Mouse (Mus musculus): ENCODE results near the gene Dhdh. TPM values are rescaled to one million over a fixed set of nuclear protein-coding genes. Genes with fewer than 3 reads are reported as not detected.

Dhdh gene
- polyA plus RNA-seq, 1 experiment from 2014 or later, result 3.5 TPM

DNA sequence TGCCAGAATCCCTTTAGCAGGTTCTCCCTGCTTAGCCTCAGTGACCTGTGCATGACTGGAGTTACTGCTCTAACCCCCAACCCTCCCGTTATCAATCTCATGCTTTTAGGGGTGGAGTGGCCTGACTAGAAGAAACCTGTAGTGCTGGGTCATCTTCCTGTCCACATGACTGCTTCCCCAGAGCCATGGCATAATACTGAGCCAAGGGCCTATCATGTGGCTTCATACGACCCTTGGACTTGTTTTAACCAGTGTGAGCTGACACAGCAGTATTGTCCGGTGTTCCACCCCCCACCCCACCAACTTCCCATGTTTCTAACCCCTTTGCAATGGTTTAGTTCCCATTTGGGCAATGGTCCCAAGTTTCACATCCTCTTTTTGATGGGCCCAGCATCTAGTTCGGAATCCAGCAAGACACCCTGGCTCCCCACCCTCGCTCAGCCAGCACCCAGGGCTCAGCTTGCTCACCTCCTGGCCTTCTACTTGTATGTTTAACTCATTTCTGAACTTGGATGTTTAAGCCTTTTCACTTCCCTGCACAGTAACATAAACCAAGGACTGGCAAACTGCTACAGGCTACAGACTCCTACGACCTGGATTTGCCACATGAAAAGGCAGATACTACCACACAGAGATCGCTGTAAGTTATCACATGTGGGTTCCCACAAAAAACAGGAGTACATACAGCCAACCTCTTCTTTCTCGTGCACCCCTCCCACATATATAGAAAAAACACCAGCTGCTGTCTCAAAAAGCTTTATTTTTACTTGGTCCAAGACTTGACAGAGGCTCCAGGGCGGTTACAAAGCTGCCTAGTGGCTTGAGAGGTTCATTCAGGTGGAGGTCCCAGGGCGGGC lies 31.2 kb downstream of the Dhdh start:
- Histone ChIP-seq H3K4me1 (peaks cover 41% of the 10 kb centered on the region), H3K27ac (peak overlapping the region; percentile 52), H3K4me3 (replicated peaks) (peak overlapping the region; percentile 68), H3K9ac (peak overlapping the region; percentile 64), H3K27me3 (no peaks in the 10 kb centered on the region), H3K4me2 (peak overlapping the region; percentile 69), H3K36me3 (peaks cover 62% of the 10 kb centered on the region), H3K9me3 (replicated peaks) (no peaks in the 10 kb centered on the region)
- 56% methylated on average over 10 of the region's 10 CpGs for WGBS
- ATAC-seq (replicated peaks; ENCODE audit: low FRiP score), result no peak

DNA sequence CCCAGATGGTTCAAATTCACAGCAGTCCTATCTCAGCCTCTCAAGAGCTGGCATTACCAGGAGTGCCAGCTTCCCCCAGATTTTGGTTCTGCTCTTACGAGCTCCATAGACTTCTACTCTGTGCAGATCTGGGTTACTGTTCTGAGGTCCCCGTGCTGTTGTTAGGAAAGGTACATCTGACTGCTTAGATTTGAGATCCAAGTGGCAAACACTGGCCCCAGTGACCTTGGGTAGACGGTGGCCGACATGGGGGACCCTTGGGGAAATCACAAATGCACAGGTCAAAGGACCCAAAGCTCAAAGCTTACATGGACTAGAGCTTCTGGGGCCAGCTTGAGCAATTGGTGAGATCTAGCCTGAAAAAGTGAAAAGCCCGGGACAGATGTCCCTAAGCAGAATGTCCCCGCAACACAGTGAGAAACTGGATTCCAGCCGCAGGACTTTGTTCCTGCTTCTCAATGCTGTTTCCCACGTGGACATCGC lies 31.8 kb downstream of the Dhdh start:
- Histone ChIP-seq H3K9me3 (replicated peaks) (no peaks in the 10 kb centered on the region), H3K4me1 (peaks cover 38% of the 10 kb centered on the region), H3K9ac (no peak overlapping the region), H3K36me3 (peaks cover 62% of the 10 kb centered on the region), H3K27me3 (no peaks in the 10 kb centered on the region), H3K4me2 (peak overlapping the region; percentile 69), H3K4me3 (replicated peaks) (peak overlapping the region; percentile 68; the same call in 1 of the 2 replicates), H3K27ac (peak overlapping the region; percentile 52)
- ATAC-seq (replicated peaks; ENCODE audit: low FRiP score), result no peak
- WGBS, result 53% methylated on average over 9 of the region's 9 CpGs

DNA sequence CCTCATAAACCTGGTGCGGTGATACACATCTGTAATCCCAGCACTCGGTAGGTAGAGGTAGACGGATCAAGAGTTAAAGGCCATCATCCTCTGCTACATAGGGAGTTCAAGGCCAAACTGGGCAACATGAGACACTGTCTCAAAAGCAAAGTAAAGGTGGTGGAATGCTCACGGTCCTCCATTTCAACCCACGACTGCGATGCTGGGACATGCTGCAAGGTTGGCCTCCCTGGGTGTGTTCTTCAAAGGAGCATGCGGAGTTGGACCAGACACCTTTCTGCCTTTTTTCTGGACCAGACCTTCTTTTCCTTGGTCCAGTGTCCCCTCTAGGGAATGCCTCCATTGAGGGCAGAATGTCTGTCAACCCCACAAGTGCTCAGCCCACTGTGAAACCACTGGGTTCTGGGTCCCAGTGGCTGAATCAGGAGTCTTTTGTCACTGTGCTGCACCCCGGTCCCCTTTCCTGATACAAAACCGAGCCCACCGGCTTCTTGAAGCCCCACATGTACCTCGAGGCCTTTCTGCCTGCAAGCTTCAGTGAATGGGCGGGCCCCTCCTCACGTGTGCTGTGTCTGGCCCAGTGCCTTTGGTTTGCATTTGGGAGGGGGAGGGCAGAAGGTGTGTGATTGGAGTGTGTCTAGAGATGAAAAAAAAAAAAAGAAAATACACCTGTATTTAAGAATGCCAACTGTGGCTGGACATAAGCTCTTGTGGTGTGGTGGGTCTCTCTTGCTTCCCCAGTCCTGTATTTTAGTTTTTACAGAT lies 32.5 kb downstream of the Dhdh start:
- no peaks in the 10 kb centered on the region for H3K9me3 ChIP-seq (replicated peaks)
- ATAC-seq (replicated peaks; ENCODE audit: low FRiP score), result no peak
- WGBS, result 75% methylated on average over 13 of the region's 13 CpGs
- no peak overlapping the region for H3K4me3 ChIP-seq (replicated peaks)
- peaks cover 37% of the 10 kb centered on the region for H3K4me1 ChIP-seq
- no peaks in the 10 kb centered on the region for H3K27me3 ChIP-seq
- H3K4me2 ChIP-seq, result no peak overlapping the region
- H3K9ac ChIP-seq, result no peak overlapping the region
- peaks cover 61% of the 10 kb centered on the region for H3K36me3 ChIP-seq
- peak overlapping the region; percentile 52; the same call in 1 of the 2 replicates for H3K27ac ChIP-seq

DNA sequence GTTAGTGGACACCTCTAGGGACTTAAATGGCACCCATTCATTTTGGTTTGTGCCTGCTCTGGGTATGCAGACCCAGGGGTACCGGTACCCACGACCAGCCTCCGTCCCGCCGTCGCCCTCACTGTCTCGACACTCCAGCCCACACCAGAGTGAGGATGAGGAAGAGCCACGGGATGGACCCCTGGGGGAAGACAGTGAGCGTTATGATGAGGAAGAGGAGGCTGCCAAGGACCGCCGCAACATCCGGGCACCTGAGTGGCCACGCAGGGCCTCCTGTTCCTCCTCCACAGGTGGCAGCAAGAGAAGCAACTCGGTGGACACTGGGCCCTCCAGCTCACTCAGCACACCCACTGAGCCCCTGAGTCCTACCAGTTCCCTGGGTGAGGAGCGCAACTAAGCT lies 33.6 kb downstream of the Dhdh start:
- Histone ChIP-seq H3K4me2 (no peak overlapping the region), H3K9ac (no peak overlapping the region), H3K27ac (no peak overlapping the region), H3K27me3 (no peaks in the 10 kb centered on the region), H3K36me3 (peaks cover 66% of the 10 kb centered on the region), H3K4me1 (peaks cover 25% of the 10 kb centered on the region), H3K9me3 (replicated peaks) (no peaks in the 10 kb centered on the region), H3K4me3 (replicated peaks) (no peak overlapping the region)
- no peak for ATAC-seq (replicated peaks; ENCODE audit: low FRiP score)
- WGBS, result 91% methylated on average over 15 of the region's 15 CpGs

DNA sequence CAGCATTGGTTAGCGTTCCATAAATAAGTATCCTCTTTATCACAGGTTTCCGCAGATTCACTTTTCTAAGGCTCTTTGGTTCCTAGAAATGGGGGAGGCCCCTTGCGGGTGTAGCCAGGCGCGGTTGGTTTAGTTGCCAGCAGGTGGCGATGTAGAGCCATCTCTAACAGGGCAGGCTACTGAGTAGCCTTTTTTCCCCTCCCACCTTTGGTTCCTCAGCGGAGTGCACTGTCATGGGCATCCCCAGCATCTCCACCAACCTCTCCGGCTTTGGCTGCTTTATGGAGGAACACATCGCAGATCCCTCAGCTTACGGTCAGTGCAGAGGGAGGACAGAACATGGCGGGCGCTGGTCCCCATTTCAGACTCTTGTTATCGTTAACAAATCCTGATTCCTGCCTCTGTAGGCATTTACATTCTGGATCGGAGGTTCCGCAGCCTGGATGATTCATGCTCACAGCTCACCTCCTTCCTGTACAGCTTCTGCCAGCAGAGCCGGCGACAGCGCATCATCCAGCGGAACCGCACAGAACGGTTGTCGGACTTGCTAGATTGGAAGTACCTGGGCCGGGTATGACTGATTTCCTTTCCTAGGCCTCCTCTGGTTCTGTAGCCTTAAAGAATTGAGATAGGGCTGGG lies 37.1 kb downstream of the Dhdh start:
- Histone ChIP-seq H3K27me3 (no peaks in the 10 kb centered on the region), H3K9ac (no peak overlapping the region), H3K36me3 (peaks cover 68% of the 10 kb centered on the region), H3K9me3 (replicated peaks) (no peaks in the 10 kb centered on the region), H3K4me1 (peaks cover 10% of the 10 kb centered on the region), H3K4me3 (replicated peaks) (no peak overlapping the region), H3K4me2 (no peak overlapping the region), H3K27ac (no peak overlapping the region)
- 55% methylated on average over 23 of the region's 23 CpGs for WGBS
- 0 out of 2 replicates have a peak, but pooled peaks have one; percentile 46 for ATAC-seq (replicated peaks; ENCODE audit: low FRiP score)

DNA sequence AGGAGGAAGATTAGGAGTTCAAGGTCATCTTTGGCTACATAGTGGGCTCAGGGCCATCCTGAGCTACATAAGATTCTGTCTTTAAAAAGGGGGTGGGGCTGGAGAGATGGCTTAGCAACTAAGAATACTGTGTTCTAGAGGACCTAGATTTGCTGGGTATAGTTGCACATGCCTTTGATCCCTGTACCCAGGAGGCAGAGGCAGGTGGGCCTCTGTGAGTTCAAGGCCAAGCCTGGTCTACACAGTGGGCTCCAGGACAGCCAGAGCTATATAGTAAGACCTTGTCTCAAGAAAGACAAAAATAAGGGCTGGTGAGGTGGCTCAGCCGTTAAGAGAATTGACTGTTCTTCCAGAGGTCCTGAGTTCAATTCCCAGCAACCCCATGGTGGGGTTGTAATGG lies 38.6 kb downstream of the Dhdh start:
- no peak overlapping the region for H3K9ac ChIP-seq
- no peaks in the 10 kb centered on the region for H3K9me3 ChIP-seq (replicated peaks)
- peaks cover 10% of the 10 kb centered on the region; the same call in 1 of the 2 replicates for H3K4me1 ChIP-seq
- H3K4me2 ChIP-seq, result no peak overlapping the region
- no peaks in the 10 kb centered on the region for H3K27me3 ChIP-seq
- no peak for ATAC-seq (replicated peaks; ENCODE audit: low FRiP score)
- 94% methylated on average over 1 of the region's 1 CpGs for WGBS
- H3K4me3 ChIP-seq (replicated peaks), result no peak overlapping the region
- peaks cover 67% of the 10 kb centered on the region for H3K36me3 ChIP-seq
- no peak overlapping the region for H3K27ac ChIP-seq

DNA sequence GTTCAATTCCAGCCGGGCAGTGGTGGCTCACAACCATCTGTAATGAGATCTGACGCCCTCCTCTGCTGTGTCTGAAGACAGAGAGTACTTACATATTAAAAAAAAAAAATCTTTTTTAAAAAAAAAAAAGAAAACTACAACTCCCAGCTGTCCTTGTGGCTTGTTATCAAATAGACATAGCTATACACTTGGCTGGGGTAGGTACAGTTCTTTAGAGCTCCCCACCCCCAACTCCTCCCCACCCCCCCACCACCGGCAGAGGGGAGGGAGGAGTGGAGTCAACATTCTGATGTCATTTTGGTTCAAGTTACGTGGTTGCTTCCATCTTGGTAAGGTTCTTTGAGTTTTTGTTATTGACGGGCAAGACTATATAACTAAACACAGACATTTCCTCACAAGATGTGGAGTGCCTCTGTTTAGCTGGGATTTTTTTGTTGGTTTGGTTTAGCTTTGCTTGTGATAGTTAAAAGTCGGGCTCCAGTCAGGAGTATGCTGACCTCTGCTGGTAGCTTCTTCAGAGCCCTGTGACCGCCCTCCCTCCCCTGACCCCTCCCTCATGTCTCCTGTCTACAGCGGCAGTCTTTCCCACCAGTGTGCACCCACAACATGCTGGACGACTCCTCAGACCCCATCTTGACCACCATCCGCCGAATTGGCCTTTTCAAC lies 41.1 kb downstream of the Dhdh start:
- no peak overlapping the region for H3K9ac ChIP-seq
- no peak overlapping the region for H3K4me3 ChIP-seq (replicated peaks)
- 35% methylated on average over 11 of the region's 11 CpGs for WGBS
- peaks cover 10% of the 10 kb centered on the region; the same call in 1 of the 2 replicates for H3K4me1 ChIP-seq
- H3K9me3 ChIP-seq (replicated peaks), result no peaks in the 10 kb centered on the region
- H3K27ac ChIP-seq, result no peak overlapping the region
- H3K36me3 ChIP-seq, result peaks cover 67% of the 10 kb centered on the region
- H3K4me2 ChIP-seq, result peak overlapping the region; percentile 9; the same call in 1 of the 2 replicates
- ATAC-seq (replicated peaks; ENCODE audit: low FRiP score), result no peak
- H3K27me3 ChIP-seq, result no peaks in the 10 kb centered on the region

DNA sequence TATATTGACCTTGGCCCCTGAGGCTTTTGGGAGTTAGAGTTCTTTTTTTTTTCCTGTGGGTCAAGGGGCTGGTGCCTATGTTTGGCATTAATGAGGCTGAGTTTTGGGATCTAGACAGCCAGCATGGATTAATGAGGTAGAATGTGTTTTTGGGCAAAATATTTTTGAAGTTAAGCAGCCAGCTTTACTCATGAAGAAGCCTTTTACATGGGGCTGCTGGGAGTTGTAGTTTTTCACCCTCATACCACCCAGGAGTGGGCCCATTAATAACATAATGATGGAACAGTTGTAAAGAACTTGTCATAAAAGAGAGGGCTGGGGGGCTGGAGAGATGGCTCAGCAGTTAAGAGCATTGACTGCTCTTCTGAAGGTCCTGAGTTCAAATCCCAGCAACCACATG lies 42.0 kb downstream of the Dhdh start:
- H3K9ac ChIP-seq, result no peak overlapping the region
- no peak overlapping the region for H3K27ac ChIP-seq
- H3K36me3 ChIP-seq, result peaks cover 61% of the 10 kb centered on the region
- H3K4me3 ChIP-seq (replicated peaks), result no peak overlapping the region
- H3K4me1 ChIP-seq, result peaks cover 9% of the 10 kb centered on the region; the same call in 1 of the 2 replicates
- ATAC-seq (replicated peaks; ENCODE audit: low FRiP score), result no peak
- H3K9me3 ChIP-seq (replicated peaks), result no peaks in the 10 kb centered on the region
- no peak overlapping the region for H3K4me2 ChIP-seq
- H3K27me3 ChIP-seq, result no peaks in the 10 kb centered on the region

DNA sequence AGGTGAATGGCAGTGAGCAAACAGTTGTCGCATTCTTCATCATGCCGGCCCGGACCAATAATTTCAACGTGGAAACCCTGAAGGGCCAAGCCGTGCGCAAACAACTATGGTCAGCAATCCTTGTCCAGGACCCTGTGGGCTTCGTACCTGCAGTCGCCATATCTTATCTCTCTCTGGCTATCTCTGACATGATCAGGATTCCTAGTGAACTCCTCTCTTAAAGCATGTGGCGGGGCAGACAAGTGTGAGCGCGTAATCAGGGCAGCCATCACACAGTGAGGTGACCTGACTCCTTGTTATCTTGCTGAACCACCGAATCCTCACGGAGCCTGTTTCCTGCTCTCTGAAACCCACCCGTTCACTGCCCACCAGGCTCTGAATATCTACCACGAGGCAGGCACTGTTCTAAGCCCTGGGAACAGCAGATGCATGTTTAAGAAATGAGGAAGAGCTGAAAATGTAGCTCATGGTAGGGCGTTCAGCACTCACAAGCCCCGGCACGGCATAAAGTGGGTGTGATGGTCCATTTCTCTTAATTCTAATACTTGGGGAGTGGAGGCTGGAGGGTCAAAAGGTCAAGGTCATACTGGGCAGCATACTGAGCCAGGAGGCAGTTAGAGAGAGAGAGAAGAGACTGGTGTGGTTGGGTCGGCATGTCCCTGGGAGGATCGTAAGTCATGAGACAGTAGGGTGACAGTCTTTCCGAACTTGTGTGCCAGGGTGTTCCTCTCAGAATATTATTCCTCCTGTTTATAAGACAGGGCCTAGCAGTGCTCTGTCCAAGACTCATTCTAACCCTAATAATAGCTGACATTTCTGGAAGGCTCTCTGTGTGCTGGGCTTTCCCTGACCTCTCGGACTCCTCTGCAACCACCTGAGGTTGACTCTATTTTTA lies 44.8 kb downstream of the Dhdh start:
- Histone ChIP-seq H3K9ac (no peak overlapping the region), H3K27me3 (no peaks in the 10 kb centered on the region), H3K4me1 (peaks cover 6% of the 10 kb centered on the region; the same call in 1 of the 2 replicates), H3K4me2 (no peak overlapping the region), H3K36me3 (peaks cover 69% of the 10 kb centered on the region), H3K4me3 (replicated peaks) (no peak overlapping the region), H3K27ac (no peak overlapping the region), H3K9me3 (replicated peaks) (no peaks in the 10 kb centered on the region)
- ATAC-seq (replicated peaks; ENCODE audit: low FRiP score), result no peak
- WGBS, result 86% methylated on average over 22 of the region's 22 CpGs

DNA sequence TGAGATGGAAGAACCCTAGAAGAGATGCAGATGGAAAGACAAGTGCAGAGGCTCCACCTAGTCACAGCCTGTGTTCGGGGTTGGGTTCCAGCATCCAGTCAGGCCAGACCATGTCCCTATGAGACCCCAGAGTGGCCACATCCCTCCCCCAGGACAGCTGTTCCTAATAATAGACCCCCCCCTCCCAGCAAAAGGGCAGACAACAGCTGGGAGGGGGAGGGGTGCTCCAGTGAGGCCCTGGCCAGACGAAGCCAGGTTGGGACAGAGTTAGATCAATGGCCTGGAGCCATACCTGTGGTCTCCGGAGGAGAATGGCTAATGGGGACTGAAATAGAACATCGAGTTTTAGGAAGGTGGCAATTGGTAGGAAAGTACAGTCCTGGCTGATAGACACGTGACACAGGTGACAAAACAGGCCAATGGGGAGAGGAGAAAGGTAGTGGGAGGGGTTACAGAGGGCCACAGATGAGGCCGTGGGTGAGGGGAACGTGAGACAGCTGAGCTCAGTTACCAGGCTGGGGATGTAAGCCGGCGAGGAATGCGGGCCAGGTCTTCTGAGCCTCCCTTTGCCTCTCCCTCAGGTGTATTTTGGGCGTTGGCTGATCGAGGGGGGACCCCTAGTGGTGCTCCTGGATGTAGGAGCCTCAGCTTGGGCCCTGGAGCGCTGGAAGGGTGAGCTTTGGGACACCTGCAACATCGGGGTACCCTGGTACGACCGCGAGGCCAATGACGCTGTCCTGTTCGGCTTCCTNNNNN lies 50.9 kb downstream of the Dhdh start, which contains the start of gene Ruvbl2:
TSS of gene Ruvbl2 (minus strand) at position 576 of the 756 bp plus-strand sequence.
- Histone ChIP-seq H3K27me3 (no peaks in the 10 kb centered on the region), H3K27ac (no peak within 1 kb of the TSS), H3K9ac (peak within 1 kb of the TSS; percentile 24; the same call in 1 of the 2 replicates), H3K36me3 (peaks cover 28% of the 10 kb centered on the region), H3K4me3 (replicated peaks) (peak within 1 kb of the TSS; percentile 0), H3K9me3 (replicated peaks) (no peaks in the 10 kb centered on the region), H3K4me2 (peak within 1 kb of the TSS; percentile 32), H3K4me1 (peaks cover 42% of the 10 kb centered on the region)
- no peak for ATAC-seq (replicated peaks; ENCODE audit: low FRiP score)
- WGBS, result 22% methylated on average over 19 of the region's 19 CpGs
